Mouse (Mus musculus): ENCODE measurements around the gene Jazf1.

Jazf1 gene

GRCm38 (mm10) chr6:52730338-52730737, 338.1 kb downstream of the Jazf1 start:
- intact Hi-C loops (cut with DNase I) = loop anchor here (10.0 kb wide), 1 partner anchor 184 kb away; no protein-coding TSS in a partner anchor

- intact Hi-C loops (cut with DNase I) = loop anchor here (5.0 kb wide), 2 partner anchors 63 to 112 kb away; no protein-coding TSS in a partner anchor
Observed at GRCm38 (mm10) chr6:52724805-52725439, 343.5 kb downstream of the Jazf1 start.

Measured in adrenal gland (tissue).